Mouse (Mus musculus): ENCODE measurements at regions not wholly inside any gene's neighbourhood (a gene's known extent, or its start where the extent isn't known, plus 50 kb on each side); places are given as distances from the start of the nearest gene placed in this dataset.

- TF ChIP-seq CTCF (conservative IDR thresholded peaks at IDR 0.05; ENCODE audit: low read length) = no peak
- no peak for TF ChIP-seq NANOG (IDR thresholded peaks at IDR 0.05; ENCODE audit: borderline replicate concordance, low read length)
- TF ChIP-seq POU5F1 (IDR thresholded peaks at IDR 0.05; ENCODE audit: borderline replicate concordance, low read length) = no peak
Observed at GRCm38 (mm10) chr2:114812903-114813290, 158.1 kb upstream of the Dph6 start.
